Comparison of ENCODE assay signal across 13 mouse cellular contexts in the genomic region with DNA sequence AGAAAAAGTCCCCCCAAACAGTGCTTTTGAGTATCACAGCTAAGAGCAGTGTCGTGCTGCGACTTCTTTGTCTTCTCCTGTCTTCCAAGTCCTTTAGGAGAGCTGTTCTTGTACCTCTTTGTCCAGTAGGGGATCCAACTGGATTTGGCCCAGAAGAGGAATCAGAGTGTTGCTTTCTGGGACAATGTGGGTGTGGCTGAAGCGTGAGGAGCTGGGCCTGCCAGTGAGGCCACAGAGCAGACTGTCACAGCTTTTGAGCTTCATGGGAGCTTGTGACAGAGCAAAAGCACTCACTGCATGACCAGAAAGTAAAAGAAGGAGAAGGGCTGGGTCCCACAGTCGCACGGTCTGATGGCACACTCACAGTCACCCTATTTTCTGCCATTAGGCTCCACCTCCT. TPM values are rescaled to one million over a fixed set of nuclear protein-coding genes. Genes with fewer than 3 reads are reported as not detected.
A peak's percentile ranks its signal among the peaks of the same experiment; 100 is the strongest.
DNase-seq lines count a peak whose midpoint lies in the region; ATAC-seq and TF ChIP-seq lines count a peak whose summit lies in the region.
"Had no signal": no experiment of that assay in that cellular context is flagged by ENCODE, and none has a peak within 500 bp of the region (broad histone marks: within the 10 kb centered on the region; RNA-seq: fewer than 3 reads in every experiment).

No protein-coding gene starts in this region.

- DNase-seq in lung, postnatal 10 days, result peak; percentile 73
- no peak for DNase-seq in lung, adult 2 months
- peak; percentile 12 for DNase-seq in heart, adult 8-10 months (ENCODE audit: low spot score)
- DNase-seq in skeletal muscle tissue, adult 2 months (ENCODE audit: low read depth, low spot score), result peak; percentile 13
- no peak for DNase-seq in adrenal gland, postnatal 10 days
- no peak for DNase-seq in thymus, adult 2 months
- DNase-seq: adrenal gland, adult 2 months; cerebellum, postnatal 14 days; left cerebral cortex, postnatal 4 days had no signal

- H3K9me3 ChIP-seq in limb, embryonic 15.5 days, result no peaks in the 10 kb centered on the region

- 0 out of 2 replicates have a peak, but pooled peaks cover 5% of the 10 kb centered on the region for H3K36me3 ChIP-seq in limb, embryonic 15.5 days
- no peaks in the 10 kb centered on the region; the same call in 1 of the 2 replicates for H3K36me3 ChIP-seq in thymus, adult 2 months (ENCODE audit: control insufficient read depth, insufficient read depth, low read length)

- no peaks in the 10 kb centered on the region for H3K4me1 ChIP-seq in lung, adult 2 months (ENCODE audit: control insufficient read depth, insufficient read depth, low read length)
- H3K4me1 ChIP-seq in limb, embryonic 15.5 days, result peaks cover 17% of the 10 kb centered on the region
- no peaks in the 10 kb centered on the region for H3K4me1 ChIP-seq in thymus, adult 2 months (replicated peaks; ENCODE audit: control insufficient read depth, insufficient read depth, low read length)

- no peak for ATAC-seq in limb, embryonic 15.5 days (ENCODE audit: insufficient number of reproducible peaks, low FRiP score, low TSS enrichment, low read depth)
- ATAC-seq: hindbrain, postnatal 0 days had no signal

- H3K27ac ChIP-seq in limb, embryonic 15.5 days, result peak overlapping the region; percentile 1; the same call in 1 of the 2 replicates
- H3K27ac ChIP-seq in thymus, adult 2 months (ENCODE audit: control insufficient read depth, insufficient read depth, low read length), result no peak overlapping the region
- H3K27ac ChIP-seq: hindbrain, postnatal 0 days had no signal

- H3K27me3 ChIP-seq in limb, embryonic 15.5 days, result peaks cover 23% of the 10 kb centered on the region
- no peaks in the 10 kb centered on the region for H3K27me3 ChIP-seq in thymus, adult 2 months (ENCODE audit: control insufficient read depth, insufficient read depth, low read length)
- H3K27me3 ChIP-seq: CH12.LX had no signal

- 72% methylated on average over 5 of the region's 5 CpGs for WGBS in lung, adult 2 months
- WGBS in limb, embryonic 15.5 days, result 82% methylated on average over 5 of the region's 5 CpGs
- 97% methylated on average over 5 of the region's 5 CpGs for WGBS in thymus, adult 2 months

- no peak for TF ChIP-seq CTCF in lung, adult 2 months (IDR thresholded peaks at IDR 0.05; ENCODE audit: insufficient read depth, low read length)
- TF ChIP-seq CTCF in thymus, adult 2 months (IDR thresholded peaks at IDR 0.05; ENCODE audit: borderline replicate concordance, control insufficient read depth, extremely low read depth, insufficient read depth, low read length, poor library complexity), result no peak

- no peak for TF ChIP-seq POLR2A in lung, adult 2 months (IDR thresholded peaks at IDR 0.05; ENCODE audit: borderline replicate concordance, extremely low read depth, low read depth, low read length)
- no peak for TF ChIP-seq POLR2A in thymus, adult 2 months (IDR thresholded peaks at IDR 0.05; ENCODE audit: control insufficient read depth, extremely low read depth, insufficient read depth, low read length, poor library complexity)

- no peak overlapping the region for H3K4me3 ChIP-seq in lung, adult 2 months (replicated peaks; ENCODE audit: extremely low read depth, low read depth, low read length)
- H3K4me3 ChIP-seq in limb, embryonic 15.5 days, result no peak overlapping the region
- H3K4me3 ChIP-seq in thymus, adult 2 months (ENCODE audit: control insufficient read depth, insufficient read depth, low read length), result no peak overlapping the region
- H3K4me3 ChIP-seq: myocyte had no signal

- H3K9ac ChIP-seq in limb, embryonic 15.5 days, result no peak overlapping the region

- H3K4me2 ChIP-seq in limb, embryonic 15.5 days, result no peak overlapping the region

RNA-seq across cellular contexts. Expression of a gene that starts 7.5 kb away (rescaled TPM):
- 8.7 and 10.9 TPM in 2 replicates for polyA plus RNA-seq in lung, adult 2 months (2012; rRNA removed)
- total RNA-seq in heart, adult 8-10 months (2022), result 10 to 100 TPM; 17.3 to 27.2 (median 20.5) TPM
- polyA plus RNA-seq in limb, embryonic 15.5 days (2015; fragmentation: Nextera tagmentation; extraction: Ambion mirVana), result 4.9 and 5.3 TPM in 2 replicates
- 10 to 100 TPM; 18.3 to 19.9 TPM for total RNA-seq in adrenal gland, postnatal 10 days (2021)
- 8.7 and 10.4 TPM in 2 replicates for polyA plus RNA-seq in thymus, adult 2 months (2012; rRNA removed)

RNA-seq across cellular contexts. Expression of a gene that starts 38.4 kb away (rescaled TPM):
- 16.1 and 20.2 TPM in 2 replicates for polyA plus RNA-seq in lung, adult 2 months (2012; rRNA removed)
- 1 to 10 TPM; 4.2 to 5.4 (median 4.9) TPM for total RNA-seq in heart, adult 8-10 months (2022)
- polyA plus RNA-seq in limb, embryonic 15.5 days (2015; fragmentation: Nextera tagmentation; extraction: Ambion mirVana), result 6.2 and 6.9 TPM in 2 replicates
- total RNA-seq in adrenal gland, postnatal 10 days (2021), result 1 to 10 TPM; 8.0 to 9.1 TPM
- 7.1 and 7.7 TPM in 2 replicates for polyA plus RNA-seq in thymus, adult 2 months (2012; rRNA removed)

Comparison
In these comparisons a context has a peak if more than half of its experiments do, and no peak if none do; other contexts are left out.
1. DNase-seq: peak in lung, postnatal 10 days (single experiment), heart, adult 8-10 months (single experiment) and skeletal muscle tissue, adult 2 months (single experiment); none in lung, adult 2 months (single experiment), adrenal gland, postnatal 10 days (single experiment) and thymus, adult 2 months (single experiment).